8 mouse cellular contexts compared by ENCODE assay signal in genomic region chr1:157411341-157411710, GRCm38 (mm10). TPM values are rescaled to one million over a fixed set of nuclear protein-coding genes. Genes with fewer than 3 reads are reported as not detected.
A peak's percentile ranks its signal among the peaks of the same experiment; 100 is the strongest.
DNase-seq lines count a peak whose midpoint lies in the region; ATAC-seq and TF ChIP-seq lines count a peak whose summit lies in the region.

No protein-coding gene starts in this region.

- ATAC-seq in kidney, postnatal 0 days (replicated peaks; ENCODE audit: low FRiP score, low read depth), result no peak
- ATAC-seq in hindbrain, postnatal 0 days, result no peak
- ATAC-seq in midbrain, postnatal 0 days (ENCODE audit: low FRiP score), result no peak

- WGBS in kidney, postnatal 0 days, result 0% methylated on average over 4 of the region's 4 CpGs
- WGBS in hindbrain, postnatal 0 days, result 0% methylated on average over 4 of the region's 4 CpGs
- 0% methylated on average over 4 of the region's 4 CpGs for WGBS in midbrain, postnatal 0 days

- peak overlapping the region; percentile 90 for H3K27ac ChIP-seq in kidney, postnatal 0 days
- peak overlapping the region; percentile 83 for H3K27ac ChIP-seq in cortical plate, adult 2 months (ENCODE audit: insufficient read depth, low read length)
- peak overlapping the region; percentile 95 for H3K27ac ChIP-seq in hindbrain, postnatal 0 days
- H3K27ac ChIP-seq in midbrain, postnatal 0 days (ENCODE audit: low read depth, low read length), result peak overlapping the region; percentile 93

- H3K4me1 ChIP-seq in kidney, postnatal 0 days (replicated peaks; ENCODE audit: insufficient read depth, low read length), result no peaks in the 10 kb centered on the region
- H3K4me1 ChIP-seq in cortical plate, adult 2 months (ENCODE audit: control insufficient read depth, insufficient read depth, low read length), result peaks cover 8% of the 10 kb centered on the region
- peaks cover 4% of the 10 kb centered on the region; the same call in 1 of the 2 replicates for H3K4me1 ChIP-seq in hindbrain, postnatal 0 days (ENCODE audit: insufficient read depth, low read length)
- 0 out of 2 replicates have a peak, but pooled peaks cover 2% of the 10 kb centered on the region for H3K4me1 ChIP-seq in midbrain, postnatal 0 days (ENCODE audit: insufficient read depth, low read length)

- no peak for DNase-seq in kidney, postnatal 0 days (ENCODE audit: low spot score)
- DNase-seq in kidney, postnatal 36 days, result no peak
- no peak for DNase-seq in hindbrain, postnatal 0 days (ENCODE audit: low spot score)
- no peak for DNase-seq in midbrain, postnatal 0 days (ENCODE audit: low spot score)
- no peak for DNase-seq in thymus, postnatal 0 days (ENCODE audit: low spot score)
- no peak for DNase-seq in right cerebral cortex, postnatal 4 days
- DNase-seq in gastrocnemius, postnatal 10 days, result no peak

- no peaks in the 10 kb centered on the region for H3K9me3 ChIP-seq in kidney, postnatal 0 days (replicated peaks; ENCODE audit: low read length)
- no peaks in the 10 kb centered on the region for H3K9me3 ChIP-seq in hindbrain, postnatal 0 days (ENCODE audit: low read length)
- H3K9me3 ChIP-seq in midbrain, postnatal 0 days (ENCODE audit: low read length), result no peaks in the 10 kb centered on the region

- peak overlapping the region; percentile 86 for H3K4me3 ChIP-seq in kidney, postnatal 0 days (replicated peaks; ENCODE audit: low read depth, low read length)
- peak overlapping the region; percentile 81 for H3K4me3 ChIP-seq in cortical plate, adult 2 months (ENCODE audit: insufficient read depth, low read length)
- H3K4me3 ChIP-seq in hindbrain, postnatal 0 days (ENCODE audit: low read length), result peak overlapping the region; percentile 83
- peak overlapping the region; percentile 82 for H3K4me3 ChIP-seq in midbrain, postnatal 0 days (ENCODE audit: low read depth, low read length)

- peak overlapping the region; percentile 68 for H3K4me2 ChIP-seq in kidney, postnatal 0 days (ENCODE audit: low read length)
- H3K4me2 ChIP-seq in hindbrain, postnatal 0 days (ENCODE audit: low read depth, low read length), result peak overlapping the region; percentile 83
- H3K4me2 ChIP-seq in midbrain, postnatal 0 days (ENCODE audit: low read depth, low read length, poor library complexity, severe bottlenecking), result peak overlapping the region; percentile 83

- H3K27me3 ChIP-seq in kidney, postnatal 0 days (ENCODE audit: insufficient read depth, low read length), result no peaks in the 10 kb centered on the region
- H3K27me3 ChIP-seq in hindbrain, postnatal 0 days (ENCODE audit: insufficient read depth, low read length), result no peaks in the 10 kb centered on the region
- no peaks in the 10 kb centered on the region for H3K27me3 ChIP-seq in midbrain, postnatal 0 days (ENCODE audit: insufficient read depth, low read length)

- no peak for TF ChIP-seq POLR2A in cortical plate, adult 2 months (IDR thresholded peaks at IDR 0.05; ENCODE audit: extremely low read depth, insufficient read depth, low read length)

- H3K36me3 ChIP-seq in kidney, postnatal 0 days (ENCODE audit: insufficient read depth, low read length), result no peaks in the 10 kb centered on the region
- no peaks in the 10 kb centered on the region for H3K36me3 ChIP-seq in hindbrain, postnatal 0 days (ENCODE audit: insufficient read depth, low read length)
- H3K36me3 ChIP-seq in midbrain, postnatal 0 days (ENCODE audit: insufficient read depth, low read length), result no peaks in the 10 kb centered on the region

- TF ChIP-seq CTCF in kidney, postnatal 0 days (IDR thresholded peaks at IDR 0.05; ENCODE audit: low read depth), result no peak
- TF ChIP-seq CTCF in cortical plate, adult 2 months (IDR thresholded peaks at IDR 0.05; ENCODE audit: extremely low read depth, insufficient read depth, low read length), result no peak
- TF ChIP-seq CTCF in hindbrain, postnatal 0 days (IDR thresholded peaks at IDR 0.05; ENCODE audit: low read depth), result no peak
- TF ChIP-seq CTCF in midbrain, postnatal 0 days (IDR thresholded peaks at IDR 0.05), result no peak

- peak overlapping the region; percentile 76 for H3K9ac ChIP-seq in kidney, postnatal 0 days (ENCODE audit: low read depth, low read length)
- H3K9ac ChIP-seq in hindbrain, postnatal 0 days (replicated peaks; ENCODE audit: low read length), result peak overlapping the region; percentile 75
- H3K9ac ChIP-seq in midbrain, postnatal 0 days (replicated peaks; ENCODE audit: low read length, poor library complexity, severe bottlenecking), result peak overlapping the region; percentile 86

RNA-seq across cellular contexts. Expression of gene Rasal2, which starts 1.1 kb away (rescaled TPM):
- polyA plus RNA-seq in kidney, postnatal 0 days (2015; fragmentation: Nextera tagmentation; extraction: Ambion mirVana), result 7.5 and 9.5 TPM in 2 replicates
- 28.4 and 30.0 TPM in 2 replicates for polyA plus RNA-seq in cortical plate, adult 2 months (2012; rRNA removed)
- total RNA-seq in hindbrain, postnatal 0 days (2014; rRNA removed), result 37.0 TPM in 2 replicates
- 31.3 and 33.7 TPM in 2 replicates for polyA plus RNA-seq in hindbrain, postnatal 0 days (2015; fragmentation: Nextera tagmentation; extraction: Ambion mirVana)
- 41.2 and 60.5 TPM in 2 replicates for total RNA-seq in midbrain, postnatal 0 days (2014; rRNA removed)
- 34.8 and 36.3 TPM in 2 replicates for polyA plus RNA-seq in midbrain, postnatal 0 days (2015; fragmentation: Nextera tagmentation; extraction: Ambion mirVana)
- polyA plus RNA-seq in thymus, postnatal 0 days (2015; fragmentation: Nextera tagmentation; extraction: Ambion mirVana), result 2.4 and 3.9 TPM in 2 replicates
- total RNA-seq in gastrocnemius, postnatal 10 days (2021), result 10 to 100 TPM; 13.1 to 17.4 TPM

RNA-seq across cellular contexts. Expression of gene Cryzl2, which starts 47.1 kb away (rescaled TPM):
- 46.9 and 58.5 TPM in 2 replicates for polyA plus RNA-seq in kidney, postnatal 0 days (2015; fragmentation: Nextera tagmentation; extraction: Ambion mirVana)
- 11.7 and 13.8 TPM in 2 replicates for polyA plus RNA-seq in cortical plate, adult 2 months (2012; rRNA removed)
- total RNA-seq in hindbrain, postnatal 0 days (2014; rRNA removed), result 11.4 and 12.9 TPM in 2 replicates
- polyA plus RNA-seq in hindbrain, postnatal 0 days (2015; fragmentation: Nextera tagmentation; extraction: Ambion mirVana), result 10.6 and 11.6 TPM in 2 replicates
- 9.4 and 10.1 TPM in 2 replicates for total RNA-seq in midbrain, postnatal 0 days (2014; rRNA removed)
- 8.6 and 9.0 TPM in 2 replicates for polyA plus RNA-seq in midbrain, postnatal 0 days (2015; fragmentation: Nextera tagmentation; extraction: Ambion mirVana)
- polyA plus RNA-seq in thymus, postnatal 0 days (2015; fragmentation: Nextera tagmentation; extraction: Ambion mirVana), result 10.1 and 10.5 TPM in 2 replicates
- 1 to 10 TPM; 2.8 to 3.9 TPM for total RNA-seq in gastrocnemius, postnatal 10 days (2021)
